Mouse (Mus musculus) MN1 (cell line): Measurements from ENCODE around the gene Foxm1.

ENCODE experiments used
- DNase-seq: peaks from one replicate; pipeline ENCODE4 v3.0.0-alpha.2; 2016; ENCODE audit warnings: low spot score

Gene Foxm1

DNA sequence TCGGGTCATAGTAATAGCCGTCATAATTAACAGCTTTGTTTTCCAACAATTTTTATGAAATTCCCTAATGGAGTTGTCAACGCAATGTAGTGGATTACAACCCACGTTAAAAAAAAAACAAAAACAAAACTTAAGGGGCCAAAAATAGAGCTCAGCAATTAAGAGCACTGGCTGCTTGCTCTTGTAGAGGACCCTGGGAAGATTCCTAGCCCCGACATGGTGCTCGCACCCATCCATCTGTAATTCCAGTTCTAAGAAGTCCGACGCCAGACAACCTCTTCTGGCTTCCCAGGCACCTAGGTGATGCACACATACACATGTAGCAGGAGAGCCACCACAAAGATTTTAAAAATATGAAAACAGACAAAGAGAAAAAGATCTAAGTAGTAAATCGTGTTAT lies 62.3 kb downstream of the Foxm1 start:
- no peak for DNase-seq
